Mouse (Mus musculus): ENCODE results near the gene Zcchc13.

The Zcchc13 gene

GRCm38 (mm10) chrX:103630303-103630702 is at the start of gene Zcchc13:
TSS of gene Zcchc13 (plus strand) at chrX:103630586.
- DNase-seq (ENCODE audit: low spot score): no peak

- no peak for DNase-seq (ENCODE audit: low spot score)
Observed at GRCm38 (mm10) chrX:103584262-103584661, 46.1 kb upstream of the Zcchc13 start.

GRCm38 (mm10) chrX:103592056-103592455 is 38.3 kb upstream of the Zcchc13 start:
- no peak for DNase-seq (ENCODE audit: low spot score)

- DNase-seq (ENCODE audit: low spot score): no peak
Observed at GRCm38 (mm10) chrX:103602553-103602952, 27.8 kb upstream of the Zcchc13 start.

- no peak for DNase-seq (ENCODE audit: low spot score)
Observed at GRCm38 (mm10) chrX:103604211-103604610, 26.2 kb upstream of the Zcchc13 start.

- DNase-seq (ENCODE audit: low spot score): no peak
Observed at GRCm38 (mm10) chrX:103605473-103605872, 24.9 kb upstream of the Zcchc13 start.

GRCm38 (mm10) chrX:103610401-103610800 is 20.0 kb upstream of the Zcchc13 start:
- no peak for DNase-seq (ENCODE audit: low spot score)

GRCm38 (mm10) chrX:103611462-103611861 is 18.9 kb upstream of the Zcchc13 start:
- DNase-seq (ENCODE audit: low spot score): no peak

GRCm38 (mm10) chrX:103614700-103615233 is 15.6 kb upstream of the Zcchc13 start:
- DNase-seq (ENCODE audit: low spot score): no peak

- no peak for DNase-seq (ENCODE audit: low spot score)
Observed at GRCm38 (mm10) chrX:103615453-103615852, 14.9 kb upstream of the Zcchc13 start.

GRCm38 (mm10) chrX:103616162-103616535 is 14.2 kb upstream of the Zcchc13 start:
- peak; percentile 14 for DNase-seq (ENCODE audit: low spot score)

- peak; percentile 93 for DNase-seq (ENCODE audit: low spot score)
Observed at GRCm38 (mm10) chrX:103616536-103617404, 13.6 kb upstream of the Zcchc13 start.

- DNase-seq (ENCODE audit: low spot score): no peak
Observed at GRCm38 (mm10) chrX:103617405-103618095, 12.8 kb upstream of the Zcchc13 start.

GRCm38 (mm10) chrX:103621799-103622198 is 8.6 kb upstream of the Zcchc13 start:
- peak; percentile 7 for DNase-seq (ENCODE audit: low spot score)

- DNase-seq (ENCODE audit: low spot score): peak; percentile 99
Observed at GRCm38 (mm10) chrX:103622260-103622934, 8.0 kb upstream of the Zcchc13 start.

GRCm38 (mm10) chrX:103622935-103623280 is 7.5 kb upstream of the Zcchc13 start:
- DNase-seq (ENCODE audit: low spot score): peak; percentile 12

GRCm38 (mm10) chrX:103623411-103623845 is 7.0 kb upstream of the Zcchc13 start:
- DNase-seq (ENCODE audit: low spot score): peak; percentile 24

- DNase-seq (ENCODE audit: low spot score): peak; percentile 47
Observed at GRCm38 (mm10) chrX:103624426-103625168, 5.8 kb upstream of the Zcchc13 start.

- no peak for DNase-seq (ENCODE audit: low spot score)
Observed at GRCm38 (mm10) chrX:103628890-103629289, 1.5 kb upstream of the Zcchc13 start.

- DNase-seq (ENCODE audit: low spot score): no peak
Observed at GRCm38 (mm10) chrX:103633895-103634294, 3.5 kb downstream of the Zcchc13 start.

GRCm38 (mm10) chrX:103636021-103636420 is 5.6 kb downstream of the Zcchc13 start:
- DNase-seq (ENCODE audit: low spot score): no peak

GRCm38 (mm10) chrX:103638566-103638965 is 8.2 kb downstream of the Zcchc13 start:
- no peak for DNase-seq (ENCODE audit: low spot score)

All from lung, postnatal 25 days (tissue).